Mouse (Mus musculus): ENCODE results near the gene Trappc13. TPM values are rescaled to one million over a fixed set of nuclear protein-coding genes. Genes with fewer than 3 reads are reported as not detected.
A peak's percentile ranks its signal among the peaks of the same experiment; 100 is the strongest.

Trappc13 gene
- polyA plus RNA-seq, 1 experiment = 2.8 TPM

GRCm38 (mm10) chr13:104178650-104179121 is 417 bp upstream of the Trappc13 start, which contains the start of gene Trim23:
Trim23 (plus strand) TSS chr13:104178797.
- peak; percentile 95 to 96 for DNase-seq (ENCODE audit: low read depth in 1 of 2, low spot score in 2 of 2)
- whole genome bisulfite sequencing = under 1% methylated on average over 38 of the region's 38 CpGs
- peak within 1 kb of the TSS; percentile 99 for H3K4me3 ChIP-seq (ENCODE audit: extremely low read depth, insufficient read depth, insufficient read length)
- H3K36me3 ChIP-seq (ENCODE audit: control insufficient read depth, insufficient read depth, low read length) = peaks cover 1% of the 10 kb centered on the region; the same call in 1 of the 2 replicates
- peaks cover 5% of the 10 kb centered on the region for H3K4me1 ChIP-seq (ENCODE audit: control insufficient read depth, insufficient read depth, insufficient read length)
- TF ChIP-seq POLR2A (IDR thresholded peaks at IDR 0.05; ENCODE audit: low read depth, low read length) (peak; percentile 64), CTCF (IDR thresholded peaks at IDR 0.05; ENCODE audit: extremely low read depth, insufficient read depth, insufficient read length, insufficient replicate concordance) (no peak)
- H3K27ac ChIP-seq (ENCODE audit: insufficient read depth, low read length) = peak within 1 kb of the TSS; percentile 90
- H3K27me3 ChIP-seq (ENCODE audit: control insufficient read depth, insufficient read depth, low read length) = no peaks in the 10 kb centered on the region

- Histone ChIP-seq H3K4me3 (ENCODE audit: extremely low read depth, insufficient read depth, insufficient read length) (peak overlapping the region; percentile 4; the same call in 1 of the 2 replicates), H3K27ac (ENCODE audit: insufficient read depth, low read length) (no peak overlapping the region), H3K4me1 (ENCODE audit: control insufficient read depth, insufficient read depth, insufficient read length) (peaks cover 5% of the 10 kb centered on the region), H3K27me3 (ENCODE audit: control insufficient read depth, insufficient read depth, low read length) (no peaks in the 10 kb centered on the region), H3K36me3 (ENCODE audit: control insufficient read depth, insufficient read depth, low read length) (peaks cover 1% of the 10 kb centered on the region; the same call in 1 of the 2 replicates)
- 48% methylated on average over 3 of the region's 3 CpGs for WGBS
- no peak for DNase-seq (ENCODE audit: low read depth in 1 of 2, low spot score in 2 of 2)
- no peak for TF ChIP-seq POLR2A (IDR thresholded peaks at IDR 0.05; ENCODE audit: low read depth, low read length)
- TF ChIP-seq CTCF (IDR thresholded peaks at IDR 0.05; ENCODE audit: extremely low read depth, insufficient read depth, insufficient read length, insufficient replicate concordance) = no peak
Observed at GRCm38 (mm10) chr13:104176874-104177273, 1.4 kb downstream of the Trappc13 start.

DNA sequence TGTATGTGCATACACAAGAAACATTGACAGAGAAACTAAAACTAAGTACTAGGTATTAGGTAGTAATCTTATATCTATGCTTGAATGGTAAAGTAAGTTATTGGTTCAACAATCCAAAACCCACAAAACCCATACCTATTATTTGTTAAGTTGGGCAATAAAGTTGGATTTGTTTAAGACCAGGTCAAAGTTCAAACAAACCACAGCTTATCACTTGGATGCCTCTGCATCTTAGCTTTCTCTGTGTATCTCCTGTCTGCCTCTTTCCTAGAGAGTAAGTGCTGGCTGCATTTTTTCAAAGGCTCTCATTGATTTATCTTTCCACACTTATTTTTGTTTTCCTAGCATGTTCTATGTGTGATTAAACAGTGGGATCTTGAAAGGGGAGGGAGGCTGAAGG is 5.8 kb downstream of the Trappc13 start:
- H3K4me3 ChIP-seq (ENCODE audit: extremely low read depth, insufficient read depth, insufficient read length) = no peak overlapping the region
- H3K4me1 ChIP-seq (ENCODE audit: control insufficient read depth, insufficient read depth, insufficient read length) = peaks cover 5% of the 10 kb centered on the region
- H3K27ac ChIP-seq (ENCODE audit: insufficient read depth, low read length) = no peak overlapping the region
- no peaks in the 10 kb centered on the region for H3K27me3 ChIP-seq (ENCODE audit: control insufficient read depth, insufficient read depth, low read length)
- no peak for DNase-seq (ENCODE audit: low read depth in 1 of 2, low spot score in 2 of 2)
- H3K36me3 ChIP-seq (ENCODE audit: control insufficient read depth, insufficient read depth, low read length) = peaks cover 6% of the 10 kb centered on the region
- TF ChIP-seq CTCF (IDR thresholded peaks at IDR 0.05; ENCODE audit: extremely low read depth, insufficient read depth, insufficient read length, insufficient replicate concordance) (no peak), POLR2A (IDR thresholded peaks at IDR 0.05; ENCODE audit: low read depth, low read length) (no peak)

DNA sequence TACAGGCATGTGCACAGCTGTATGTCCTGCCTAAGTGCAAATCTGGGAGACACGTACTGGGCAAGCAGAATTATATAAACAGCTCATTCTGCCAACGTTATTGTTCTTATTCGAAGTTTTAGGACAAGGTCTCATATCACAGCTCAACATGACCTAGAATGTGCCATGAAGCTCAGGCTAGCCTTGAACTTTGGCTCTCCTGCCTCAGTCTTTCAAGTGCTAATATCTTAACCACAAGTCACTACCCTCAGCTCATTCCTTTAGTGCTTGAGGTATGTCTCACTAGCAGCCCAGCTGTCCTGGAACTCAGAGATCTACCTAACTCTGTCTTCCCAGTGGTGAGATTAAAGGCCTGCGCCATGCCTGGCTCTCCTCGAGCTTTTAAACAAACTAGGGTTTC is 6.6 kb downstream of the Trappc13 start:
- no peak for DNase-seq (ENCODE audit: low read depth in 1 of 2, low spot score in 2 of 2)
- Histone ChIP-seq H3K27ac (ENCODE audit: insufficient read depth, low read length) (no peak overlapping the region), H3K27me3 (ENCODE audit: control insufficient read depth, insufficient read depth, low read length) (no peaks in the 10 kb centered on the region), H3K36me3 (ENCODE audit: control insufficient read depth, insufficient read depth, low read length) (peaks cover 8% of the 10 kb centered on the region), H3K4me1 (ENCODE audit: control insufficient read depth, insufficient read depth, insufficient read length) (peaks cover 2% of the 10 kb centered on the region; the same call in 1 of the 2 replicates), H3K4me3 (ENCODE audit: extremely low read depth, insufficient read depth, insufficient read length) (no peak overlapping the region)
- no peak for TF ChIP-seq POLR2A (IDR thresholded peaks at IDR 0.05; ENCODE audit: low read depth, low read length)
- TF ChIP-seq CTCF (IDR thresholded peaks at IDR 0.05; ENCODE audit: extremely low read depth, insufficient read depth, insufficient read length, insufficient replicate concordance) = no peak
- WGBS = 90% methylated on average over 5 of the region's 5 CpGs

- peaks cover 20% of the 10 kb centered on the region for H3K36me3 ChIP-seq (ENCODE audit: control insufficient read depth, insufficient read depth, low read length)
- H3K27me3 ChIP-seq (ENCODE audit: control insufficient read depth, insufficient read depth, low read length) = no peaks in the 10 kb centered on the region
- H3K27ac ChIP-seq (ENCODE audit: insufficient read depth, low read length) = no peak overlapping the region
- no peak for DNase-seq (ENCODE audit: low read depth in 1 of 2, low spot score in 2 of 2)
- TF ChIP-seq CTCF (IDR thresholded peaks at IDR 0.05; ENCODE audit: extremely low read depth, insufficient read depth, insufficient read length, insufficient replicate concordance) = no peak
- TF ChIP-seq POLR2A (IDR thresholded peaks at IDR 0.05; ENCODE audit: low read depth, low read length) = no peak
- no peaks in the 10 kb centered on the region for H3K4me1 ChIP-seq (ENCODE audit: control insufficient read depth, insufficient read depth, insufficient read length)
- 95% methylated on average over 1 of the region's 1 CpGs for WGBS
- no peak overlapping the region for H3K4me3 ChIP-seq (ENCODE audit: extremely low read depth, insufficient read depth, insufficient read length)
Observed at GRCm38 (mm10) chr13:104155686-104156085, 22.6 kb downstream of the Trappc13 start.

DNA sequence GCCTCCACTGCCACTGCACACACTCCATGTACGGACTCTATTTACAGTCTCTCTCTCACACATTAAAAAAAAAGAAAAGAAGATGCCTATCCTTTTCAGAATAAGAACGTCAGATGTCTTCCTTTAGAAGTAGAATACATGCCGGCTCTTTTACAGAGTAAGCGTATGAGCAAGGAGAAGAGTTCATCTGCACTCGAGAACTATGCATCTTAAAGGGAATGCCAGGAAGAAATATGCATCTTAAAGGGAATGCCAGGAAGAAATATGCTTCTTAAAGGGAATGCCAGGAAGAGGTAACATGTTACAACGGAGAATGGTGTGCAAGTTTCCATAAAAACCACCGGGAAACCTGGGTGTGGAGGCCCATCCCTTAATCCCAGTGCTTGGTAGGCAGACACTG is 23.2 kb downstream of the Trappc13 start:
- Histone ChIP-seq H3K4me1 (ENCODE audit: control insufficient read depth, insufficient read depth, insufficient read length) (no peaks in the 10 kb centered on the region), H3K27ac (ENCODE audit: insufficient read depth, low read length) (no peak overlapping the region), H3K27me3 (ENCODE audit: control insufficient read depth, insufficient read depth, low read length) (no peaks in the 10 kb centered on the region), H3K4me3 (ENCODE audit: extremely low read depth, insufficient read depth, insufficient read length) (no peak overlapping the region), H3K36me3 (ENCODE audit: control insufficient read depth, insufficient read depth, low read length) (peaks cover 18% of the 10 kb centered on the region)
- DNase-seq (ENCODE audit: low read depth in 1 of 2, low spot score in 2 of 2) = no peak
- TF ChIP-seq CTCF (IDR thresholded peaks at IDR 0.05; ENCODE audit: extremely low read depth, insufficient read depth, insufficient read length, insufficient replicate concordance) = no peak
- TF ChIP-seq POLR2A (IDR thresholded peaks at IDR 0.05; ENCODE audit: low read depth, low read length) = no peak
- 93% methylated on average over 7 of the region's 7 CpGs for WGBS

- Histone ChIP-seq H3K4me3 (ENCODE audit: extremely low read depth, insufficient read depth, insufficient read length) (no peak overlapping the region), H3K27me3 (ENCODE audit: control insufficient read depth, insufficient read depth, low read length) (no peaks in the 10 kb centered on the region), H3K27ac (ENCODE audit: insufficient read depth, low read length) (no peak overlapping the region), H3K4me1 (ENCODE audit: control insufficient read depth, insufficient read depth, insufficient read length) (no peaks in the 10 kb centered on the region), H3K36me3 (ENCODE audit: control insufficient read depth, insufficient read depth, low read length) (peaks cover 19% of the 10 kb centered on the region)
- 91% methylated on average over 5 of the region's 5 CpGs for WGBS
- DNase-seq (ENCODE audit: low read depth in 1 of 2, low spot score in 2 of 2) = no peak
- TF ChIP-seq POLR2A (IDR thresholded peaks at IDR 0.05; ENCODE audit: low read depth, low read length) (no peak), CTCF (IDR thresholded peaks at IDR 0.05; ENCODE audit: extremely low read depth, insufficient read depth, insufficient read length, insufficient replicate concordance) (no peak)
Observed at GRCm38 (mm10) chr13:104154180-104154579, 24.1 kb downstream of the Trappc13 start.

Data from spleen, adult 2 months (tissue).